Mouse (Mus musculus) spleen, postnatal 36 days (tissue): Measurements from ENCODE around the gene Dock2.
"Not testable (repeated sequence)": the region's sequence is repeated elsewhere in the genome, so short reads cannot be mapped to it uniquely, and the experiment has no call there.

ENCODE experiments used
- DNase-seq, 2 experiments: peaks; one replicate each; pipeline ENCODE4 v3.0.0; 2022; ENCODE audit warnings: low spot score in 2 of 2, mixed read lengths in 1 of 2

Gene Dock2

GRCm38 (mm10) chr11:34291304-34291703 lies 492.4 kb downstream of the Dock2 start:
- DNase-seq: no peak

- DNase-seq: no peak
Observed at GRCm38 (mm10) chr11:34290708-34291107, 493.0 kb downstream of the Dock2 start.

GRCm38 (mm10) chr11:34290265-34290664 lies 493.4 kb downstream of the Dock2 start:
- DNase-seq: no peak

GRCm38 (mm10) chr11:34284124-34284808 lies 499.4 kb downstream of the Dock2 start:
- no peak for DNase-seq

DNA sequence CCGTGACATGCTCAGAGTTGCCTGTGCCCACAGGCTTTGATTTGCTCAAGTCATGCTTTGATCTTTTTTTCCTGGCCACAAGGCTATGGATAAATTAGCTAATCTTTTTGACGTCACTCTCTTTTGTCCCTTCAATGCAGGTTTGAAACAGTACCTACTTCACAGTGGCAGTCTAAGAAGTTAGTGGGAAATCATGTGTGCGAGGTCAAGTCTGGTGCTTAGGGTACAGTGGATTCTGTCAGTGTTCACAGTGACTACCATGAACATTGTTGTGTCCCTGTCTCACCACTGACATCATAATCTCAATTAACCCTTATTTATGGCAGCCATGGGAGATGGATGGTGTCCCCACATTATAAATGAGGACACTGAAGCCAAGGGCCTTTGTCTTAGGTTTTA lies 506.6 kb downstream of the Dock2 start:
- DNase-seq: no peak

DNA sequence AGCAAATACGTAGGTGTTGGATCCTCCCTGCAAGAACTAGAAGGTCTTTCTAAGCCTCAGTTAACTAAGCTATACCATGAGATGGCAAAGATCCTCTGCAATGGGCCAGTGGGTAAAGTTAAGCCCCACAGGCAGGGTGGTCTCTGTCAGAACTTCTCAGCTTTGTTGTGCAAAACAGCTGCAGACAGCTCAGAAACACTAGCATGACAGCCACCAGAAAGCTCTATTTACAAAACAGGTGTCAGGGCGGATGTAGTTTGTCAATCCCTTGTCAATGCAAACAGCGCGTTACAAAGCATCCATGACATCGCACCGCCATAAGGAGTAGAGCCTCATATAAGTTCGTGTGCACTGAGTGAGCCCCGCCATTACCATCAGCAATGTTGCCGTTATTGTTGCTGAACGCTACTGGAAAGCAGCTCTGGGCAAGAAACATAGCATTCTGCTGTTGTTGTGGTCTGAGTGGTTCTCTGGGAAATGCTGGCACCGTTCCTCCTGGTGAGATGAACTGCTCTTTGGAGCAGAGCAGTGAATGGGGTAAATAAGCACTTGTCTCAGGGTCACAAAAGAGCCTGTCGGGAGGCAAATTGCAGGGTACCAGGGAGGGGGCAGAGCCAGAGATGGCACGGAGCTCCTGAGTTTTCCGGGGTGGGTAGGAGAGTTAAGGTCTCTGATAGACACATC lies 507.2 kb downstream of the Dock2 start:
- no peak for DNase-seq

DNA sequence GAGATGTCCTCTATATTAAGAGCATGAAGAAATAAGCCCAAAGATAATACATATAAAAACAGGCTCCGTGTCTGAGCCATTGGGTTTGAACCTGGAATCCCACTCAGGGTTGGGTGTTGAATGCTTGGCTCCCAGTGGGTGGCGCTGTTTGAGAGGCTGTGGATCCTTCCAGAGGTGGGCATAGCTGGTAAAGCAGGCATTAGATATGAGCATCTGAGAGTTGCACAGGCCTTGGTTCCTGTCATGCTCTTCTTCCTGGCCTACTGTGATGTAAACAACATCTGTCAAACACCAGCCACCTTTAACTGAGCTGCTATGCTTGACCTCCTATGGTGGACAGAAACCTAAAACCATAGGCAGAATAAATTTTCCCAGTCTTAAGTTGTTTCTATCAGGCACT lies 507.8 kb downstream of the Dock2 start:
- DNase-seq: no peak

- no peak for DNase-seq
Observed at GRCm38 (mm10) chr11:34272016-34272415, 511.7 kb downstream of the Dock2 start.

DNA sequence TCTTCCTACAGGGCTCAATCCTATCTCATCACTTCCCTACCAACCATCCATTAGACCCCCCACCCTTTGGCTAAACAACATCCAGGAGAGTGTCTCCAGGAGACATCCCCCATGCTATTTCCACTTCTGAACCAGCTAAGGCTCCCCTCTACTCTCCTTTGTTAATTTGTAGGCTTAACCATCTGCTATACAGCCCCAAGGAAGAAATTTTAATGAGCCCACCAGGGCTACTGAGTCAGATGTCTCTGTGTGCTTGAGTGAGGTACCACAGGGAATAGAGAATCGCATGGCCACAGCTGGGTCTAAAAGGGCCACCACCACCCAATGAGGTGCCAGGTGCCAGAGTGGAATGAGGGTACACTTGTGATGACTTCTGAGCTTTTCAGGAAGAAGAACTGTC lies 519.6 kb downstream of the Dock2 start:
- DNase-seq: no peak

- DNase-seq: no peak
Observed at GRCm38 (mm10) chr11:34258849-34259469, 524.7 kb downstream of the Dock2 start.

DNA sequence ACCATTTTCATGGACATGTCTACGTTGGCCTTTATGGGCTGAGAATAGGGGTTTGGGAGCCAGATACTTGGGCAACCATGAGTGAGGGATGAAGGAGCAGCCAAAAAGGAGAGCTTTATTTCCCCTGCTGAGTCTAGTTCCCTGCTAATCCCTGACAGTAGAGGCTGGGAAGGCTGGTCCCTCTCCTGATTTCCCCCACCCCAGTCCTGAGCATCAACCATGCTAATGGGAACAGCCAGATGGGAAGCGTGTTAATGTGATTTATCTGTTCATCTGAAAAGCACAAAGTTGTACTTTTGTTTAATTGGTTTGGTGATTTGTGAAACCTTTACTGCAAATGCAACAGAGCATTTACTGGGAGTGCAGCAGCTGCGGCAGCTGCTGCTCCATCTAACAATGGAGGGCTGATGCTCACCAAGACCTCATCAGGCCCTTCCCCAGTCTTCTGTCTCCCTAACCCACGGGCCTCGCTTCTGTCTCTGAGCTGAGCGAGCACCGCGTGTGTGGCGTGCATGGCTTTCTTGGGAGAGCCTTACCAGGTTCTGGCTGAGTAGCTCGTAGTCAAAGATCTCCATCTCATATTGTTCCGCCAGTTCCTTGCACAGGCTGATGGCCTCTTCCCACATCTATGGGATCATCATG lies 526.0 kb downstream of the Dock2 start:
- DNase-seq: no peak

DNA sequence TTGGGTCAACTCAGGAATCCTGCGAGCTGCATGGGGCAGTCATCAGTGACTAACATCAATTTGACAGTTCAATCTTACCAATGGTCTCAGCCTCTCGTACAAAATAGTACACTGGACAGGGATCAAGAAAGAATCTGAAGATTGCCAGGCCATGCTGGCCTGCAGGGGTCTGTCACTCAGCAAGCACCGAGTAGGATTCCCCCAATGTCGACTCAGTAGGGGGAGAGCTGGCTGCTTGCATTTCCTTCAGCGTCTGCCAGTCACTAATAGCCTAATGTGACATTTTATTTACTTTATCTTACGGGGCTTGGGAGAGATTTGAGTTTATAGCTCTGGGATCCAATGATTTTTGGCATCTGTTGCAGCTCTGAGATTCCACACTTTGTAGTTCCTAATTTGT lies 540.7 kb downstream of the Dock2 start:
- DNase-seq: no peak

DNA sequence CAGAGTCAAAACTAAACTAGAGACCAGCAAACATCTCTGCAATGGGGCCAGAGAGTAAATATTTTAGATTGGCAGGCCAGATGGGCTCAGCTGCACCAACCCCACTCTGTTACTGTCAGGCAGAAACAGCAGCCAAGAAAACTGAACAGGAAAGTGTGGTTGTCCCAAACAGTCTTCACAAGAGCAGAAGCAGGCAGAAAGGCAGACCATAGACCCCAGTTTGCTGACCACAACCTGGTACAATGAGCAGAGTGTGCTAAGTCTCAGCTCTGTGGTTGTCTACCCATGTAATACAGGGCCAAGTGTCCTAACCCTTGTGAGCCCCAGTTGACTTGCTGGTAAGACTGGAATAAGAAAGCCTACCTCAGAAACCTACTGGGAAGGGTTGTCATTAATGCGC lies 543.4 kb downstream of the Dock2 start:
- no peak for DNase-seq

- DNase-seq: no peak
Observed at GRCm38 (mm10) chr11:34239691-34240090, 544.0 kb downstream of the Dock2 start.

DNA sequence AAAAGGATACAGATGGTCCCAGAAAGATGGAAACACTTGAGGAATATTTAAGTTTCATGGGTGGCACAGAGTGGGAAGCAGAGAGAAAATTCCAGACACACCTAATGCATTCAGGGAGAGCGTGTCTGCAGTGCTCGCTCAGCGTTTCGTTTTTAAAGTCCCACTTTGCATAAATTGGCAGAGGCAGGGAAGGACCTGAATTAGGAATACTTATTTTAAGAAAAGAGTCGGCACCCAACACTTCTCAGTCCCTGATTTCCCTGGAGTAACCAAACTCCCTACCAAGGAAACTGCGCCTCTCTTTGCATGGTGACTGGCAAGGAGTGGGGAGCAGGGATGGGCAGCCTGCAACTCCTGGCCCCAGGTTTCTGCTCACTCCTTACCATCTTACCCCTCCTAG lies 546.8 kb downstream of the Dock2 start:
- no peak for DNase-seq

GRCm38 (mm10) chr11:34236091-34236759 lies 547.5 kb downstream of the Dock2 start:
- no peak for DNase-seq

DNA sequence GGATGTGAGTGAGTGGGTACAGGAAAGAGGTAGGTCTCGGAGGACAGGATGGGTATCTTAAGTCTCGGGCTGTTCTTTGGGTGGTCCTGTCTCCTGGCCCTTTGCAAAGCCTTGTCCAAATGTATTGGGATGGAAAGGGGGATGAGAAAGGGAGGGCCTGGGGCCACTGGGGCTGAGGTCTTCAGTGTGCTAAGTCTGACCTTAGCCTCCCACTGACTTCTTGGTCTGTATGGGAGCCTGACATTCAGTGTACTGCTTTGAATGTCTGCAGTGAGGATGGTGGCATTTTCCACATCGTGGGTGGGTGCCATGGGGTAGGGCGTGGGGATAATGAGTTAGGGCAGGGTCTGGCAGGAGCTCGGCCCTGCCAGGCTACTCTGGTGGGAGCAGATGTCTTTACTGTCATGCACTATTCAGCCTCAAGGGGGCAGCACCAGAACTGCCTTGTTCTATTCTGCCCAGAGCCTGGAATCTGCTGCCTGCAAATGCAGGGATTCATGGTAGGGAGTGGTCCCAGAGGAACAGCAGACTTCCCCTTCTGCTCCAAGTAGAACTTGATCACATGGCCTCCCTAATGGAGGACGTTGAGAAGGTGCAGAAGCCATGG lies 554.8 kb downstream of the Dock2 start:
- DNase-seq: peak; percentile 6

DNA sequence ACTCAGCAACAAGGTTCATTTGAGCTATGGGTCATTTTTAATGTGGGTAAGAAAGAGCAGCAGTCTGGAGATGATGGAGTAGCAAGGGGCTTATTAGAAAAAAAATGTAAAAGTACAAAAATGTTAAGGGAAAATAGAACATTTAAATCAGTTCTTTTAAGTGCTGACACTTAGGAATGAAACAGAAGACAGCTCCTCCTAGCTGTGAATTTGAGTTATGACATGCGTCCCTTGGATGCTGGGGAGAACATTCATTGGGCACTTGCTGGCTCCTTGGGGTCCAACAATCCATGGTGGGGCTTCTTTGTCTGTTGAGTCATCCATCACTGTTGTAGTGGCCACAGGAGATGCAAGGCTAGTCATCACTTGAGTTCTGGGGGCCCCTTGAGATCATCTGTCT lies 556.5 kb downstream of the Dock2 start:
- DNase-seq: no peak

GRCm38 (mm10) chr11:34220596-34220995 lies 563.1 kb downstream of the Dock2 start:
- DNase-seq: not testable (repeated sequence)

- DNase-seq: peak in 1 of 2 experiments; percentile 33
Observed at GRCm38 (mm10) chr11:34212853-34213252, 570.8 kb downstream of the Dock2 start.

DNA sequence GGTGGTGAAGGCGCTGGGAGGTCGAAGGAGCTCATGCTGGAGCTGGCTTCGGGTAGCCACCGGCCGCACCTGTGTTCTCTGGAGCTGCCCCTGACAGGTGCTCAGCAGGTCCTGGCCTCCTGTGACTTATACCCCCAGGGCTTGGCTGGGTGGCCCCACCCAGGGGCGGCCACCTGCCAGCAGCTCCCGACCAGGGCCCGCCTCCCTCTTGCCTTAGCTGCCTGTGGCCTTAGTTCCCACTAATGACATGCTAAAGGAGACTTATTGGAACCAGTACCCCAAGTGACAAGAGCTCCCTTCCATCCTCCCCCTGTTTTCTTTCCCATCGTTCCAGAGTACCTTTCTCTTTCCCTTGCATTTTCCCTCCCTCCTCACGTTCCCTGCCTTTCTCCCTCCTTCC lies 575.7 kb downstream of the Dock2 start, which contains the start of gene Foxi1:
Foxi1 (minus strand) TSS at position 101 of the 400 bp plus-strand sequence.
- no peak for DNase-seq
